Mouse (Mus musculus) cortical plate, adult 2 months (tissue): Measurements from ENCODE around the gene Tpmt. TPM values are rescaled to one million over a fixed set of nuclear protein-coding genes. Genes with fewer than 3 reads are reported as not detected.

Experiments
- H3K27ac ChIP-seq: fragments of 200-500 bp; 2 replicates; pipeline ENCODE4 v1.5.1; 2012; ENCODE audit warnings: low read length, control low read depth, inconsistent platforms; ENCODE audit not compliant: insufficient read depth
- H3K4me1 ChIP-seq: fragments of 200-500 bp; 2 replicates; pipeline ENCODE4 v1.6.1; 2011; ENCODE audit warnings: low read length; ENCODE audit not compliant: control insufficient read depth, insufficient read depth
- H3K4me3 ChIP-seq: fragments of 200-500 bp; 2 replicates; pipeline ENCODE4 v1.5.1; 2011; ENCODE audit warnings: mild to moderate bottlenecking, low read length, control low read depth; ENCODE audit not compliant: insufficient read depth
- CTCF ChIP-seq: fragments of 200-500 bp; IDR thresholded peaks from 2 replicates; pipeline ENCODE4 v1.5.1; 2011; ENCODE audit warnings: mild to moderate bottlenecking, control low read depth, low read length; ENCODE audit not compliant: insufficient read depth; ENCODE audit errors: extremely low read depth
- POLR2A ChIP-seq: fragments of 200-500 bp; IDR thresholded peaks from 2 replicates; pipeline ENCODE4 v1.6.1; 2011; ENCODE audit warnings: mild to moderate bottlenecking, low read length, control low read depth; ENCODE audit not compliant: insufficient read depth; ENCODE audit errors: extremely low read depth
- polyA plus RNA-seq: library from polyadenylated mRNA; depleted of rRNA; stranded (reverse); fragments of >200 nt; gene quantifications from 2 replicates; pipeline ENCODE4 v1.2.3, GENCODE M21; 2012

Gene Tpmt
- polyA plus RNA-seq, 1 experiment = 13.9 TPM

DNA sequence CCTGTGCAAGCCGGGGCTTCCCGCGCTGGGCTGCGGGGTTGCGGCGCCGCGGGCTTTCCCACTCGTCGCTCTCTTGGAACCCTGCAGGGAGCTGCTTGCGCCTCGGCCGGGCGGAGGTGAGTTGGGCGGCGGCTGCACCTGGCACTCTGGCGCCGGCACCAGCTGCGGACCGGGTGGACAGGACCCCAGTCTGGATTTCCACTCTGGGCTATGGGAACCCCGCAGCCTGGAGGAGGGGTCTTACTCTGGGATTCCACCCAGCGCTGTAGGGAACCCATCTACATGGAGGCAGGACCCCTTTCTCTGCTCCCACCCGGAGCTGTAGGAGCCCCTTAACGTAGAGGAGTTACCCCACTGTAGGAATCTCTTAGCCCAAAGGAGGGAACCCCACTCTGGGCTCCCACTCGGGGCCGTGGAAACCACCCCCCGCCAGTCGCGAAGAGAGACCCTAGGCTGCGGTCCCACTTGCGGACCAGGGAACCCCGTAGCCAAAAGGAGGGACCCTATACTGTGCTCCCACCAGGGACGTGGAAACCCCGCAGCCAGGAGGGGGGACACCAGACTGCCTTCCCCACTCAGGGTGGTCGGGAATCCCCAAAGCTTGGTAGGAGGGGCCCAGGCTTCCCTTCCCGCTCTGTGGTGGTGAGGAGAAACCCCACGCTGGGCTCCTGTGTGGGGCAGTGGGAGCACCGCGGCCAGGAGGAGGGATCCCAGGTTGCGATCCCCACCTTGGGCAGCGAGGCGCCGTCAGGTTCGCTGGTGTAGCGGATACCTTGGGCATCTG, 512 bp downstream of the Tpmt start:
- no peaks in the 10 kb centered on the region for H3K4me1 ChIP-seq
- H3K4me3 ChIP-seq = peak overlapping the region; percentile 38
- no peak overlapping the region for H3K27ac ChIP-seq
- no peak for TF ChIP-seq CTCF
- TF ChIP-seq POLR2A = no peak

DNA sequence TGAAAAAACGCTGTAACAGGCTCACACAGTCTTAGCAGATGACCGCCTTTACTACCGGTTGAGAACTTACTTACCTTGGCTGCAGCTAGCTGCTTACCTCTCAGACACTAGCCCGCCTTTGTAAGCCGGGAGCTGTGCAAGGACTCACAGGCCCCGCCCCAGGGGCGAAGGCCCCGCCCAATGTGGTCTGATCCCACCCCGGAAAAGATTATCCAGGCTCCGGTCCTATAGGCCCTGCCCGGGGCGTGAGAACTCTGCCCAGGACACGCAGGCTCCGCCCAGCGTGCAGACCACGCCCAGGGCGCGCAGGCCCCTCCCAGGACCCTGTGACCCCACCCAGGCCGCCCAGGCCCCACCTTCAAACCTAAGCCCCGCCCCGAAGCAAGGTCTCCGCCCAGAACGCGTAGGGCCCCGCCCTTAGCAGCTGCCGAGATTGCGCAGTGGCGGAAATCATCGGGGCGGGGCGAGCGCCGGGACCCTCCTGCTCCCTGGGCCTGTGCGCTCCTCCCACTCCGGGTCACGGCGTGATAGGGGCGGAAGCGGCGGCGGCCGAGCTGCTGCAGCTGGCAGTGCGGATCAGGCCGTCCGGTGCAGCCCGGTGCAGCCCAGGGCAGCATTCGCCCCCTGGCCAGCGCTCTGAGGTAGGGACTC, 1.4 kb downstream of the Tpmt start, which contains the start of gene Kdm1b:
Gene Kdm1b, plus strand, starts transcription at position 470 of the 651 bp plus-strand sequence.
- H3K27ac ChIP-seq = no peak within 1 kb of the TSS
- peak within 1 kb of the TSS; percentile 38 for H3K4me3 ChIP-seq
- TF ChIP-seq POLR2A (peak; percentile 71), CTCF (no peak)
- H3K4me1 ChIP-seq = no peaks in the 10 kb centered on the region

DNA sequence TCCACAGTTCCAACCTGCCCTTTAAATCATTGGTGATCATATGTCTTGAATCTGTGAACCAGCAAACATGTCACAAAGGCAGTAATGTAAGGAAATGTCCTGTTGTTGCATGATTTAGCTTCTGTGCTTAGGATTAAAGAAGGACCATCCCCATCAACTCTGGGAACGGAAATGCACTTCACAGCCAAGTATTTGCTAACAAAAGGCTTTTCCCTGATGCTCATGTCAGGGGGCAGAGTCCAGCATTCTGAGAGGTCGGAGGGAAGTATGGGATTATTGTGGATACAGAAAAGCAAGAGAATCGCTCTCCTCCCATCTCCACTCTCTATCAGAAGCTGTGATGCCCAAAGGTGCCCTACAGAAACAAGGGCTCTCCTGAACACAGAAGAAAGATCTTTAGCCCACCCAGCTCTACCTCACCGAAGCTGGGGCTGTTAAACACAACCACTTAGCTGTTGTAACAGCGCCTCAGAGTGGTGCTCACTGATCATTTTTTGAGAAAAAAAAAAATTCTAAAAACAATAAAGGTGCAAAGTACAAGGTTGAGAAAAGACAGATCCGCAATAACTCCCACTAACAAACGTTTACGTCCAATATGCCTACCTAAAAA, 2.4 kb downstream of the Tpmt start:
- no peak overlapping the region for H3K27ac ChIP-seq
- no peaks in the 10 kb centered on the region for H3K4me1 ChIP-seq
- H3K4me3 ChIP-seq = no peak overlapping the region; the same call in 1 of the 2 replicates
- TF ChIP-seq CTCF = no peak
- no peak for TF ChIP-seq POLR2A

DNA sequence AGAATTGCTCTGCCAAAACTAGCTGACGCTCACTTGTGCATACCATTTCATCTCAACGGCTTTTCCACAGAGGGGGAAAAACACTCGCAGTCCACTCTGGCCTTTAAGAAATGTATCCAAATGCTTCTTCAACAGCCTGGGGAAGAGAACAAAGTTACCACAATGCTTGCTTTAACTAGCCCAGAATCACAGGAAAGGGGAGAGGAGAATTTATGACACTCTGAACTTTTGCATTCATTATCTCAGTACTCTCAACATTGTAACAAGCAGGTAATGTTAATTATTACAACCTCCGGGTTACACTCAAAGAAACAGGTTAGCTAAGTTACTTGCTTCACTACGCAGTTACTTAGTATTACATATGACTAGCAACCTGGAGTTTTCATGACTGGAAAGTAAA, 4.5 kb downstream of the Tpmt start:
- H3K4me3 ChIP-seq = no peak overlapping the region

DNA sequence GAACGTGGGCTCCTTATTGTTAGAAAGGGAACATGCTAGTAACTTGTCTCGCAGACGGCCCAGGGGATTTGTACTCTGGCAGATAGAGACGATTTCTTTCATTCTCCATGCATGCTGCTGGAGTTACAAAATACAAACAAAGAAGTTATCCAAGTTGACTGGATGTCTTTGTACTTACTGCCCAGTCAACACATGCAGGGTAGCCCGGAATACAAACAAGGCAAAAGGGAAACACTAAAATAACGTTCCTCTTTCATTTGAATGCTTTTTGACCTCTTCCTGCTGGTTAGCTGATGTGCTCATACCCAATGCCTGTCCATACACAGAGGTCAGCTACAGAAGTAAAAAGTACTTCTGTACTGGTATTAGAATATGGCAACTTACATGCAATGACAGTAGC, 6.6 kb downstream of the Tpmt start:
- Histone ChIP-seq H3K4me1 (no peaks in the 10 kb centered on the region), H3K27ac (no peak overlapping the region), H3K4me3 (no peak overlapping the region)
- TF ChIP-seq POLR2A (no peak), CTCF (no peak)

More for the DNA sequence above, 4.5 kb downstream of the Tpmt start:
- Histone ChIP-seq H3K4me1 (no peaks in the 10 kb centered on the region), H3K27ac (no peak overlapping the region)
- TF ChIP-seq POLR2A = no peak
- TF ChIP-seq CTCF = no peak

DNA sequence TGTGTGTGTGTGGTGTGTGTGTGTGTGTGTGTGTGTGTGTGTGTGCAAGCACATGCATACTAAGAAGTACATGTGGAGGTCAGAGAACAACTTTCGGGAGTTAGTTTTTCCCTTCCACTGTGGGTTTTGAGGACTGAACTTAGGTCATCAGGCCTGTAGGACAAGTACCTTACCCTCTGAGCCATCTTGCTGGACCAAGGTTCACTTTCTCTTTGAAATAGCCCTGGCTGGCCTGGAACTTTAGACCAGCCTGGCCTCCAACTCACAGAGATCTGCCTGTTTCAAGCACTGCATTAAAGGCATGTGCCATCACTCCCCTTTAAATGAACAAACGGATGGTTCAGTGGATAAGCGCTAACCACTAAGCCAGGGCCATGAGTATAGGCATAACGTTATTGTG, 10.9 kb downstream of the Tpmt start:
- H3K4me1 ChIP-seq = no peaks in the 10 kb centered on the region
- no peak overlapping the region for H3K27ac ChIP-seq
- TF ChIP-seq POLR2A (no peak), CTCF (no peak)
- no peak overlapping the region for H3K4me3 ChIP-seq

DNA sequence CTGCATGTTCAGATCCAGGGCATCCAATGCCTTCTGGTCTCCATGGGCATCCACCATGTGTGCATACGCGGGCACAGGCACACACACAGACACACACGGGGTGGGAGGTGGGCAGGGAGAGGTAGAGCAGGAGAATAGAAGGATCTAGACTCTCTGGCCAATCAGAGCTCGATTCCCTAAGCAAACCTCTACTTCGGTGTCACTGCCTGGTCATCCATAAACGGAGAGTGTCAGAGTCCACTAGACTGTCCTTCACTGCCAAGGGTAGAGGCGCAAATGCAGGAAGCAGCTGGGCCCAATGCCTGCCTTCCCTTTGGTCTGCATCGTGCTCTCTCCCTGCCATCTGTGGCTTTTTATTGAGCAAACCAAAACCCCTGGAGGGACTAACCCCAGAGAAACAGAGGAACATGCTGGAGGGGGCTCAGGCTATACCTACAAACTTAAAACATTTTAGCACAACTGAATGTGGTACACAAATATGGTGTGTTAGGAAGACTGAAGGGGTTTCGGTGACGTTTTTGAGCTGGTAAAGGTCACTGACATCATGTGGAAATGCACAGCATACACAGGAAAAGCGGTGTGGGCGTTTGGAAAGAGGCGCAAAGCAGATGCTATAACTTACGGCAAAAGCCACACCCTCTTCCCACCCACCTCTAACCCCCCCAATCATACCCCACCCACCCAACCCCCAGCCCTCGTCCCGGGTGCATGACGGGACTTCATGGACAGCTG, 14.0 kb downstream of the Tpmt start:
- H3K4me1 ChIP-seq = no peaks in the 10 kb centered on the region
- H3K27ac ChIP-seq = no peak overlapping the region
- no peak overlapping the region for H3K4me3 ChIP-seq
- no peak for TF ChIP-seq CTCF
- TF ChIP-seq POLR2A = no peak

DNA sequence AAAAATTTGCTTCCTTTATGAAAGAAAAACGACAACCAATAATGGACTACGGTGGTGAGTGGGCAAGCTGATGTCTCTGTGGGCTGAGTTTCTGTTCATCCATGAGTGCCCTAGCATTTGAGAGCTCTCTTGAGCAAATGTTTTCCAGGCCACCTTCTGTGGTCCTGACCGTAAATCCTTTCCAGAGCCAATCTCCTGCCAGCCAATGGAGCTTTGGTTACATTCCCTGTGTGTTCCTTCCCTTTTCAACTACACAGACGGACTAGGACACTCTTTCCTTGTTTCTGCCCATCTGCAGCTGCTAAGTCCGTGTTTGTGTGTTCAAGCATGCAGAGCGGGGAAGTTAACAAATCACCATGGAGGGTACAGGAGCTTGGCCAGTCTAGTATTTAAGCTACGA, 23.7 kb downstream of the Tpmt start:
- no peak for TF ChIP-seq CTCF
- no peak for TF ChIP-seq POLR2A
- H3K27ac ChIP-seq = no peak overlapping the region
- H3K4me3 ChIP-seq = no peak overlapping the region
- no peaks in the 10 kb centered on the region for H3K4me1 ChIP-seq

DNA sequence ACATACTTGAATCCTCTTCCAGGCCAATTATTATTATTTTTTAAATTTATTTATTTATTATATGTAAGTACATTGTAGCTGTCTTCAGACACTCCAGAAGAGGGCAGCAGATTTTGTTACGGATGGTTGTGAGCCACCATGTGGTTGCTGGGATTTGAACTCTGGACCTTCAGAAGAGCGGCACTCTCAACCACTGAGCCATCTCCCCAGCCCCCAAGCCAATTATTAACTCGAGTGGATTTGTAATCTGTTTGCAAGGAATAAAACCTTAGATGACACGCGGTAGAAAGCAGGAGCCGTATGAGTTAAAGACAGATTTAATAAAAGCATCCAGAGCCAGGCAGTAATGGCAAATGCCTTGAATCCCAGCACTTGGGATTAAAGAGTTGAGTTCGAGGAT, 24.8 kb downstream of the Tpmt start:
- no peaks in the 10 kb centered on the region for H3K4me1 ChIP-seq
- TF ChIP-seq CTCF (no peak), POLR2A (no peak)
- H3K27ac ChIP-seq = no peak overlapping the region
- no peak overlapping the region for H3K4me3 ChIP-seq
